Mouse (Mus musculus) CH12.LX (cell line): ENCODE data around the gene Gm10198.

Experiments used
- CHD2 ChIP-seq: IDR thresholded peaks from 2 replicates; pipeline ENCODE4 v1.6.1; 2011; ENCODE audit warnings: low read length, improper control_type of control experiment
- CTCF ChIP-seq, 2 experiments: IDR thresholded peaks in 1 of 2; conservative IDR thresholded peaks in 1 of 2; 2 replicates each; pipeline ENCODE4 v1.5.1; 2011 to 2012; ENCODE audit warnings: low read depth in 2 of 2, low read length in 2 of 2, improper control_type of control experiment in 1 of 2, inconsistent platforms in 1 of 2, mild to moderate bottlenecking in 1 of 2, moderate library complexity in 1 of 2
- E2F4 ChIP-seq: IDR thresholded peaks from 2 replicates; pipeline ENCODE4 v1.6.1; 2011; ENCODE audit warnings: low read depth, low read length, improper control_type of control experiment; ENCODE audit not compliant: insufficient replicate concordance
- EP300 ChIP-seq: IDR thresholded peaks from 2 replicates; pipeline ENCODE4 v1.6.1; 2011; ENCODE audit warnings: low read length, improper control_type of control experiment
- ETS1 ChIP-seq: conservative IDR thresholded peaks from 2 replicates; pipeline ENCODE4 v1.6.1; 2012; ENCODE audit warnings: low read depth, mild to moderate bottlenecking, inconsistent platforms, low read length, improper control_type of control experiment, moderate library complexity
- KAT2A ChIP-seq: IDR thresholded peaks from 2 replicates; pipeline ENCODE4 v1.6.1; 2012; ENCODE audit warnings: low read length, improper control_type of control experiment, inconsistent platforms; ENCODE audit not compliant: insufficient replicate concordance
- MAFK ChIP-seq: IDR thresholded peaks from 2 replicates; pipeline ENCODE4 v1.6.1; 2011; ENCODE audit warnings: low read length, improper control_type of control experiment; ENCODE audit not compliant: insufficient replicate concordance
- MAX ChIP-seq: IDR thresholded peaks from 2 replicates; pipeline ENCODE4 v1.6.1; 2011; ENCODE audit warnings: low read length, improper control_type of control experiment
- MXI1 ChIP-seq: IDR thresholded peaks from 2 replicates; pipeline ENCODE4 v1.6.1; 2011; ENCODE audit warnings: mild to moderate bottlenecking, low read depth, low read length, improper control_type of control experiment
- POLR2AphosphoS2 ChIP-seq: IDR thresholded peaks from 2 replicates; pipeline ENCODE4 v1.6.1; 2011; ENCODE audit warnings: low read depth, low read length, improper control_type of control experiment
- RCOR1 ChIP-seq: conservative IDR thresholded peaks from 2 replicates; pipeline ENCODE4 v1.6.1; 2012; ENCODE audit warnings: low read depth, mild to moderate bottlenecking, inconsistent platforms, low read length, improper control_type of control experiment
- SMC3 ChIP-seq: IDR thresholded peaks from 2 replicates; pipeline ENCODE4 v1.6.1; 2011; ENCODE audit warnings: low read depth, low read length, improper control_type of control experiment
- UBTF ChIP-seq: IDR thresholded peaks from 2 replicates; pipeline ENCODE4 v1.6.1; 2012; ENCODE audit warnings: low read depth, mild to moderate bottlenecking, inconsistent platforms, low read length, improper control_type of control experiment, moderate library complexity
- ZMIZ1 ChIP-seq: IDR thresholded peaks from 2 replicates; pipeline ENCODE4 v1.6.1; 2012; ENCODE audit warnings: low read depth, mild to moderate bottlenecking, inconsistent platforms, low read length, improper control_type of control experiment

DNA sequence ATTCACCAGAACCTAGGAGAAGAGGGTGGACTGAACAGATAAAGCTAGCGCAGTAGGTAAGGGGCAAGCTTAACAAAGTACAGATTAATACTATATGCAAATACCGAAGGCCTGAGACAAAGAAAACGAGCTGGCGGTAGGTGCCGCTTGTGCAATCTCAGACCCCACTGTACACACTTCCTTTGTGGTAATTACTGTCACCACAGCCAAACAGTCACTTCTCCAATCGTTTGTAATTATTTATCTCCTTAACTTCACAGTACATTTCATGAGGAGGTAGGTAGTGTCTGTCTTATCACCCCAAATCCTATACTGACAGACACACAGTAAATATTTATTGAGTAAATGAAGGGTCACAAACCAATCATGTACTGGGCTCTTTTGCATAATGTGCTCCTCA, 47.7 kb downstream of the Gm10198 start:
- no peak for TF ChIP-seq KAT2A
- TF ChIP-seq CHD2 = no peak
- TF ChIP-seq ZMIZ1 = no peak
- TF ChIP-seq ETS1 = no peak
- no peak for TF ChIP-seq CTCF (conservative IDR thresholded peaks at IDR 0.05 in 1 of 2, IDR thresholded peaks at IDR 0.05 in 1 of 2; ENCODE audit: low read depth in 2 of 2, low read length in 2 of 2)
- no peak for TF ChIP-seq RCOR1
- TF ChIP-seq MXI1 = no peak
- no peak for TF ChIP-seq POLR2AphosphoS2
- no peak for TF ChIP-seq MAFK
- no peak for TF ChIP-seq SMC3
- no peak for TF ChIP-seq UBTF
- no peak for TF ChIP-seq EP300
- TF ChIP-seq MAX = no peak
- TF ChIP-seq E2F4 = no peak
